Mouse (Mus musculus): Measurements from ENCODE around the gene Hoxd9.

DNA sequence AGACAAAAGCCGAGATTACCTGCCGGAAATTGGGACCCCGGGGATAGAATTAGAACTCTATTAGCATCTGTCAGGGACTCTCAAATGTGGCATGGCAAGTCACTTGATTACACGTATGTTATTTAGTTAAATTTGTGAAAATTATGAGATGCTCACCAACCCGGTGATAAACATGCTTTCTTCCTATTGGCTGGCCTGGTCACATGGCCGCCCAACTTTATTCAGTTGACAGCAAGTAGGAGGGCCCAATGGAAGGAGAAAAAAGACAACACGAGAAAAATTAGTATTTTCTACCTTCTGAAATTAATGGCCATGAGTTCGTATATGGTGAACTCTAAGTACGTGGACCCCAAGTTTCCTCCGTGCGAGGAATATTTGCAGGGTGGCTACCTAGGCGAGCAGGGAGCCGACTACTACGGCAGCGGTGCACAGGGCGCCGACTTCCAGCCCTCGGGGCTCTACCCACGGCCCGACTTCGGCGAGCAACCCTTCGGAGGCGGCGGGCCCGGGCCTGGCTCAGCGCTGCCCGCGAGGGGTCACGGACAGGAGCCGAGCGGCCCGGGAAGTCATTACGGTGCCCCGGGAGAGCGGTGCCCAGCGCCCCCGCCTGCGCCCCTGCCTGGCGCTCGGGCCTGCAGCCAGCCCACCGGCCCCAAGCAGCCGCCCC, 29.6 kb downstream of the Hoxd9 start:
- TF ChIP-seq MAFK (IDR thresholded peaks at IDR 0.05; ENCODE audit: borderline replicate concordance, low read depth, low read length) = no peak
- TF ChIP-seq CTCF (IDR thresholded peaks at IDR 0.05 in 2 of 3, conservative IDR thresholded peaks at IDR 0.05 in 1 of 3; ENCODE audit: control insufficient read depth in 1 of 3, insufficient read depth in 1 of 3, low read depth in 2 of 3, low read length in 3 of 3, poor library complexity in 1 of 3, severe bottlenecking in 1 of 3) = no peak
- no peak for TF ChIP-seq ZNF384 (IDR thresholded peaks at IDR 0.05; ENCODE audit: low read depth, low read length)
- TF ChIP-seq MAZ (IDR thresholded peaks at IDR 0.05; ENCODE audit: low read depth, low read length) = no peak
- no peak for TF ChIP-seq POLR2A (IDR thresholded peaks at IDR 0.05; ENCODE audit: control insufficient read depth in 1 of 2, insufficient read depth in 1 of 2, low read depth in 1 of 2, low read length in 2 of 2, poor library complexity in 1 of 2)
- no peak for TF ChIP-seq MXI1 (IDR thresholded peaks at IDR 0.05; ENCODE audit: low read depth, low read length)
- no peak for TF ChIP-seq TAL1 (IDR thresholded peaks at IDR 0.05; ENCODE audit: low read length)
- TF ChIP-seq E2F4 (IDR thresholded peaks at IDR 0.05; ENCODE audit: borderline replicate concordance, low read depth, low read length) = no peak
- TF ChIP-seq ZC3H11A (IDR thresholded peaks at IDR 0.05; ENCODE audit: low read depth, low read length) = no peak
